Mouse (Mus musculus) heart, adult 2 months (tissue): ENCODE results near the gene Clba1. TPM values are rescaled to one million over a fixed set of nuclear protein-coding genes. Genes with fewer than 3 reads are reported as not detected.
"Not testable (repeated sequence)": the region's sequence is repeated elsewhere in the genome, so short reads cannot be mapped to it uniquely, and the experiment has no call there.

Source experiments
- DNase-seq, 2 experiments: peaks; one replicate each; pipeline ENCODE4 v3.0.0; 2021
- H3K27ac ChIP-seq: fragments of 200-600 bp; 2 replicates; pipeline ENCODE4 v1.8.1; 2022
- H3K27me3 ChIP-seq: fragments of 200-500 bp; 2 replicates; pipeline ENCODE4 v1.6.1; 2012; ENCODE audit warnings: mild to moderate bottlenecking, low read length, inconsistent platforms, mixed read lengths; ENCODE audit not compliant: control insufficient read depth, insufficient read depth
- H3K36me3 ChIP-seq: fragments of 200-500 bp; 2 replicates; pipeline ENCODE4 v1.6.1; 2012; ENCODE audit warnings: low read length, inconsistent platforms; ENCODE audit not compliant: control insufficient read depth, insufficient read depth
- H3K4me1 ChIP-seq: fragments of 200-500 bp; 2 replicates; pipeline ENCODE4 v1.6.1; 2011; ENCODE audit warnings: low read length; ENCODE audit not compliant: control insufficient read depth, insufficient read depth
- H3K4me3 ChIP-seq: fragments of 200-600 bp; 2 replicates; pipeline ENCODE4 v1.8.1; 2022
- H3K79me2 ChIP-seq: fragments of 200-500 bp; replicated peaks from 2 replicates; pipeline ENCODE4 v1.6.1; 2012; ENCODE audit warnings: mild to moderate bottlenecking, inconsistent platforms, low read length, moderate library complexity, mixed read lengths; ENCODE audit not compliant: control insufficient read depth, insufficient read depth
- H3K9ac ChIP-seq: fragments of 200-500 bp; 2 replicates; pipeline ENCODE4 v1.6.1; 2012; ENCODE audit warnings: low read depth, mild to moderate bottlenecking, control low read depth, inconsistent platforms, low read length, mixed read lengths
- CTCF ChIP-seq: fragments of 200-600 bp; IDR thresholded peaks from 2 replicates; pipeline ENCODE4 v1.8.1; 2022; ENCODE audit warnings: antibody characterized with exemption, mild to moderate bottlenecking, moderate library complexity
- EP300 ChIP-seq: fragments of 200-500 bp; IDR thresholded peaks from 2 replicates; pipeline ENCODE4 v1.6.1; 2011; ENCODE audit warnings: low read depth, low read length, control low read depth; ENCODE audit not compliant: insufficient read depth
- POLR2A ChIP-seq: fragments of 200-500 bp; IDR thresholded peaks from 2 replicates; pipeline ENCODE4 v1.6.1; 2011; ENCODE audit warnings: mild to moderate bottlenecking, low read depth, low read length, control low read depth; ENCODE audit not compliant: insufficient read depth
- WGBS: fragments of 180-500 bp; shearing (Covaris S2); methylation state at CpG from one replicate; pipeline ENCODE4 v1.1.7; 2018; 5-methylcytosine and 5-hydroxymethylcytosine counted together
- intact Hi-C: fragments of 180-260 bp; cut with DNase I; formaldehyde crosslinking; loops from one replicate; pipeline ENCODE4 v1.15.1; 2025
- polyA plus RNA-seq: library from polyadenylated mRNA; depleted of rRNA; stranded (reverse); fragments of >200 nt; gene quantifications from 2 replicates; pipeline ENCODE4 v1.2.3, GENCODE M21; 2012
- total RNA-seq, 2 experiments: library from RNA; stranded (reverse); gene quantifications; 2 replicates each; pipeline ENCODE4 v1.2.3; 2021

Clba1 gene
- total and polyA plus RNA-seq, 3 experiments = 1.7 to 3.1 (median 2.0) TPM

- no peak overlapping the region for H3K4me3 ChIP-seq
- intact Hi-C loops = no loop called here
- H3K79me2 ChIP-seq = peaks cover 2% of the 10 kb centered on the region; the same call in 1 of the 2 replicates
- H3K9ac ChIP-seq = no peak overlapping the region
- H3K27ac ChIP-seq = no peak overlapping the region
- no peak for DNase-seq
- peaks cover 1% of the 10 kb centered on the region; the same call in 1 of the 2 replicates for H3K4me1 ChIP-seq
- 88% methylated on average over 5 of the region's 5 CpGs for WGBS
- TF ChIP-seq EP300 = no peak
- no peak for TF ChIP-seq POLR2A
- no peak for TF ChIP-seq CTCF
- H3K36me3 ChIP-seq = peaks cover 2% of the 10 kb centered on the region; the same call in 1 of the 2 replicates
- no peaks in the 10 kb centered on the region for H3K27me3 ChIP-seq
Measured at GRCm38 (mm10) chr12:112832411-112832810, 23.7 kb downstream of the Clba1 start.

- WGBS = 67% methylated on average over 6 of the region's 6 CpGs
- no peak overlapping the region for H3K27ac ChIP-seq
Measured at GRCm38 (mm10) chr12:112833527-112833926, 24.8 kb downstream of the Clba1 start.

GRCm38 (mm10) chr12:112835046-112835445 lies 26.3 kb downstream of the Clba1 start:
- Histone ChIP-seq H3K79me2 (no peaks in the 10 kb centered on the region), H3K4me3 (no peak overlapping the region), H3K27ac (no peak overlapping the region), H3K4me1 (no peaks in the 10 kb centered on the region), H3K36me3 (no peaks in the 10 kb centered on the region), H3K27me3 (no peaks in the 10 kb centered on the region), H3K9ac (no peak overlapping the region)
- TF ChIP-seq POLR2A (no peak), CTCF (no peak), EP300 (no peak)
- intact Hi-C loops = no loop called here
- 69% methylated on average over 2 of the region's 2 CpGs for WGBS
- no peak for DNase-seq

More at GRCm38 (mm10) chr12:112833527-112833926, 24.8 kb downstream of the Clba1 start:
- no peaks in the 10 kb centered on the region for H3K4me1 ChIP-seq
- DNase-seq = no peak
- no peak for TF ChIP-seq POLR2A
- H3K4me3 ChIP-seq = no peak overlapping the region
- no peaks in the 10 kb centered on the region for H3K27me3 ChIP-seq
- intact Hi-C loops = no loop called here
- H3K79me2 ChIP-seq = no peaks in the 10 kb centered on the region
- no peaks in the 10 kb centered on the region for H3K36me3 ChIP-seq
- H3K9ac ChIP-seq = no peak overlapping the region

- WGBS = 72% methylated on average over 25 of the region's 25 CpGs
- no peak for DNase-seq
- H3K9ac ChIP-seq = no peak overlapping the region
- H3K79me2 ChIP-seq = no peaks in the 10 kb centered on the region
- intact Hi-C loops = loop anchor here (10.0 kb wide), 1 partner anchor 186 kb away; no protein-coding TSS in a partner anchor
- H3K27me3 ChIP-seq = no peaks in the 10 kb centered on the region
- TF ChIP-seq CTCF (no peak), EP300 (no peak), POLR2A (no peak)
- no peak overlapping the region for H3K4me3 ChIP-seq
- H3K4me1 ChIP-seq = no peaks in the 10 kb centered on the region; the same call in 1 of the 2 replicates
- H3K27ac ChIP-seq = no peak overlapping the region
- H3K36me3 ChIP-seq = no peaks in the 10 kb centered on the region
Measured at GRCm38 (mm10) chr12:112840209-112841086, 31.7 kb downstream of the Clba1 start.

GRCm38 (mm10) chr12:112841338-112841892 lies 32.7 kb downstream of the Clba1 start:
- H3K4me3 ChIP-seq, H3K79me2 ChIP-seq: not testable (repeated sequence)
- 66% methylated on average over 4 of the region's 4 CpGs for WGBS

GRCm38 (mm10) chr12:112842128-112842527 lies 33.4 kb downstream of the Clba1 start:
- not testable (repeated sequence) for H3K27ac ChIP-seq, H3K9ac ChIP-seq, H3K27me3 ChIP-seq, DNase-seq, H3K36me3 ChIP-seq, H3K4me3 ChIP-seq, H3K79me2 ChIP-seq, H3K4me1 ChIP-seq
- 64% methylated on average over 2 of the region's 2 CpGs for WGBS
- intact Hi-C loops = loop anchor here (10.0 kb wide), 1 partner anchor 187 kb away; no protein-coding TSS in a partner anchor

More at GRCm38 (mm10) chr12:112841338-112841892, 32.7 kb downstream of the Clba1 start:
- not testable (repeated sequence) for DNase-seq, H3K27ac ChIP-seq, H3K36me3 ChIP-seq, H3K27me3 ChIP-seq, H3K9ac ChIP-seq, H3K4me1 ChIP-seq
- intact Hi-C loops = loop anchor here (10.0 kb wide), 1 partner anchor 187 kb away; no protein-coding TSS in a partner anchor
